Mouse (Mus musculus) forebrain, embryonic 16.5 days (tissue): Measurements from ENCODE around the gene Mef2b. TPM values are rescaled to one million over a fixed set of nuclear protein-coding genes. Genes with fewer than 3 reads are reported as not detected.
A peak's percentile ranks its signal among the peaks of the same experiment; 100 is the strongest.

Source experiments
- ATAC-seq: fragments of 200-750 bp; cut with Nextera tagmentation; 2 replicates; pipeline ENCODE4 v1.8.0; 2017; ENCODE audit warnings: mild to moderate bottlenecking, moderate library complexity
- H3K27ac ChIP-seq: fragments of 300-500 bp; sonication (generic); 2 replicates; pipeline ENCODE4 v1.5.1; 2014; ENCODE audit warnings: low read length, control low read depth
- H3K27me3 ChIP-seq: fragments of 300-500 bp; sonication (generic); replicated peaks from 2 replicates; pipeline ENCODE4 v1.6.1; 2014; ENCODE audit warnings: low read length; ENCODE audit not compliant: control insufficient read depth, insufficient read depth
- H3K36me3 ChIP-seq: fragments of 300-500 bp; sonication (generic); 2 replicates; pipeline ENCODE4 v1.6.1; 2014; ENCODE audit not compliant: control insufficient read depth, insufficient read depth
- H3K4me1 ChIP-seq: fragments of 300-500 bp; sonication (generic); replicated peaks from 2 replicates; pipeline ENCODE4 v1.6.1; 2014; ENCODE audit warnings: low read length; ENCODE audit not compliant: control insufficient read depth, insufficient read depth
- H3K4me2 ChIP-seq: fragments of 300-500 bp; sonication (generic); 2 replicates; pipeline ENCODE4 v1.6.1; 2014; ENCODE audit warnings: mild to moderate bottlenecking, low read length, control low read depth
- H3K4me3 ChIP-seq: fragments of 300-500 bp; sonication (generic); replicated peaks from 2 replicates; pipeline ENCODE4 v1.5.1; 2014; ENCODE audit warnings: mild to moderate bottlenecking, low read length, control low read depth
- H3K9ac ChIP-seq: fragments of 300-500 bp; sonication (generic); replicated peaks from 2 replicates; pipeline ENCODE4 v1.6.1; 2014; ENCODE audit warnings: low read depth, low read length, control low read depth
- H3K9me3 ChIP-seq: fragments of 300-500 bp; sonication (generic); 2 replicates; pipeline ENCODE4 v1.6.1; 2016; ENCODE audit warnings: low read length; ENCODE audit not compliant: control insufficient read depth
- WGBS: fragments of 180-500 bp; shearing (Covaris S2); extraction: QIAGEN DNeasy Blood & Tissue Kit; methylation state at CpG from one replicate; pipeline ENCODE4 v1.1.7; 2014; 5-methylcytosine and 5-hydroxymethylcytosine counted together
- polyA plus RNA-seq: library from polyadenylated mRNA; unstranded; fragments of >200 nt; fragmentation: Nextera tagmentation; extraction: Ambion mirVana; gene quantifications from 2 replicates; pipeline ENCODE4 v1.2.1, GENCODE M21; 2015

The Mef2b gene
- polyA plus RNA-seq, 1 experiment from 2014 or later: 0.34 TPM

DNA sequence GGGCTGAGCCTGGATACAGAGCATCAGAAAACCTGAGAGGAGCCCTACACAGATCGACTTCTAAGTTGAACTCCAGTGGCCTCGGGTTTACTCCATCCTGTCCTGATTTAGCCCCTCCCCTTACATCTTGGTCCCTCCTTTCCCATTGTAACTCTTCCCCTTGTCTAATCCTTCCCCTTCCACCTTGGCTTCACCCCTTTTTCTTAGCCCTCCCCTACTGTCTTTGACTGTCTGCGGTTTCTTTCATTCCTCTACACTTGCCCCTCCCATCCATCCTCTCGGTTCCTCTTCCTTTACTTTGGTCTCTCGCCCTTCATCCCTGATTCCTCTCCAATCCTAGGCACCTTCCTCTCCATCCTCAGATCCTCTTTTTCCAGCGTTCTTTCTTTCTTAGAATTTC, 25.0 kb upstream of the Mef2b start:
- no peak overlapping the region for H3K4me2 ChIP-seq
- no peak overlapping the region for H3K9ac ChIP-seq
- H3K36me3 ChIP-seq: peaks cover 46% of the 10 kb centered on the region; the same call in 1 of the 2 replicates
- no peaks in the 10 kb centered on the region for H3K27me3 ChIP-seq
- H3K4me3 ChIP-seq: no peak overlapping the region
- H3K27ac ChIP-seq: no peak overlapping the region
- 23% methylated on average over 6 of the region's 6 CpGs for WGBS
- ATAC-seq: no peak
- H3K9me3 ChIP-seq: no peaks in the 10 kb centered on the region
- H3K4me1 ChIP-seq: peaks cover 49% of the 10 kb centered on the region

DNA sequence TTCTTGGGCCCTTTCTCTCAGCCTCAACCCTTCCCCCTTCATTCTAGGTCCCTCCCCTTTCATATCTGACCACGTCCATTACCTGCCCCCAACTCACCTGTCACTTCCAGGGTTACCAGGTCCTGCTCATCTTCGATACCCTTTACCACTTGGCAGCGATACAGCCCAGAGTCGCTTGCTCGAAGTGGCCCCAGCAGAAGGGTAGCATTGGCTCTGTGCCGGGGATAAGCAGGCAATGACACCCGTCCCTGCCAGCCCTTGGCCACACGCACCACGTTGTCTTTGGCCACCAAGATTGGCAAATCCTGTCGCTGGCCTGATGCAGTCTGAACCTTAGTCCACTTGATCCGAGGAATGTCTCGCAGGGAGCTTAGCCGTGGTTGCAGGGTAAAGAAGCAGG, 24.6 kb upstream of the Mef2b start:
- no peak overlapping the region for H3K9ac ChIP-seq
- peaks cover 47% of the 10 kb centered on the region for H3K4me1 ChIP-seq
- no peak for ATAC-seq
- WGBS: 69% methylated on average over 13 of the region's 13 CpGs
- H3K4me2 ChIP-seq: no peak overlapping the region
- no peak overlapping the region for H3K4me3 ChIP-seq
- no peak overlapping the region for H3K27ac ChIP-seq
- peaks cover 42% of the 10 kb centered on the region; the same call in 1 of the 2 replicates for H3K36me3 ChIP-seq
- no peaks in the 10 kb centered on the region for H3K9me3 ChIP-seq
- H3K27me3 ChIP-seq: no peaks in the 10 kb centered on the region

DNA sequence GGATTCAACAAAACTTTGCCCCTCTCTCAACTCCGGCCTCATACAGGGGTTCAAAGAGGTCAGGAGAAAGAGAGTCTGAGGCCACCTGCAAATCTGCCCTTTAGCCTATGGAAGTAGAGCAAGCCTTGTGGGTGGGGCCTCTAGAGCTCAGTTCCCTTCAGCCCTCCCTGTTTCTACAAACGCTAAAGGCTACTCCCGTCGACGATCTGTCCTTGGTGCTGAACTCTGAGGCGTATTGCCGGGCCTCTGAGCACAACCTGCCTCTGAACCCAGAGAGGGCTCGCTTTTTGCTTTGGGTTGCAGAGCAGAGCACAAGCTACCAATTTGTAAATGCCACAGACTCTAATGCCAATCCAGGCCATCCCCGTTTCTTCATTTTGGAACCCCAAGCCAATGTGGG, 21.9 kb upstream of the Mef2b start:
- Histone ChIP-seq H3K4me1 (peaks cover 41% of the 10 kb centered on the region), H3K9me3 (no peaks in the 10 kb centered on the region), H3K4me3 (peak overlapping the region; percentile 25), H3K36me3 (peaks cover 18% of the 10 kb centered on the region; the same call in 1 of the 2 replicates), H3K9ac (peak overlapping the region; percentile 43), H3K27me3 (no peaks in the 10 kb centered on the region), H3K27ac (no peak overlapping the region), H3K4me2 (peak overlapping the region; percentile 80)
- WGBS: 16% methylated on average over 9 of the region's 9 CpGs
- ATAC-seq: no peak

DNA sequence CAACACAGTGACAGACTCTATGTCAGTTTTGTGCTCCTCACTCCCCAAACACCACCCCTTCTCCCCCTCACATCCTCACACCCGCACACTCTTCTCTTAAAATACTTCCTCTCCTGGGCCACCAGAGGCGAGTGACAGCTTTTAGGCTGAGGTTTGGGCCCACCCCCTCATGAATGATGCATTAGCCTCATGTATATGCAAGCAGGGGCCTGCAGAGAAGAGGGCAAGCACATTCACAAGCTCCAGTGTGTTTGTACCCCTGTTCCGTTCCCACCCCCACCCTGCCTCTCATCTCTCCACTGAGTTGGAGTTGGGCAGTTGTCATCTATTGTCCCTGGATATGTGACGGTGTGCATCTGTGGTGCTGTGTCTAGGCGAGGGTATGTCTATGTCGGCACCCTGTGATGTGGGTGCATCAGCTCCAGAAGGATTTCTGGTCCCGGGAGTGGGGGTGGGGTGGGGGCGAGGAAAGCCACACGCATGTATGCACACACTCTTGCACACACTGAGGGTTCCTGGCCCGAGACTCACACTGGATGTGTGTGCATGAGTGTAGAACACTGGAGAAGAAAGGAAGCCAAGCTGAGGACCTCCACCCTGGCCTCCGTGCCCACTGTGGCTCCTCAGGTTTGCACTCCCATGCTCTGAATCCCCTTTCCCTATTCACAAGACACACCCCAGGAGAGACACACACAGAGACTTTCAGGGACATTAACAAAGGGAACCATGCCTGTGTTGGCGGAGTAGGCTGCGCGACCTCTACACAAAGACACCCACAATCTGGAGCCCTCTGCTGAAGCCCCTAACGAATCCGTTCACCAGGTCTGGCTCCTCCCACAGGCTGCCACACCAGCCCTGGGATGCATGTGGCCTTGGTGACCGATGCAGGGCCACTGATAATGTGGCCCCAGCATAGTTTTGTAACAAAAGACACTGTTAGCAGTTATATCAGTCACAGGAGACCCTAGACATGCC, 20.5 kb upstream of the Mef2b start:
- Histone ChIP-seq H3K27me3 (no peaks in the 10 kb centered on the region), H3K36me3 (peaks cover 16% of the 10 kb centered on the region; the same call in 1 of the 2 replicates), H3K9me3 (no peaks in the 10 kb centered on the region), H3K4me3 (peak overlapping the region; percentile 76), H3K9ac (peak overlapping the region; percentile 86), H3K27ac (peak overlapping the region; percentile 93), H3K4me2 (peak overlapping the region; percentile 80), H3K4me1 (peaks cover 35% of the 10 kb centered on the region)
- peak; percentile 91 for ATAC-seq
- 0% methylated on average over 17 of the region's 17 CpGs for WGBS

DNA sequence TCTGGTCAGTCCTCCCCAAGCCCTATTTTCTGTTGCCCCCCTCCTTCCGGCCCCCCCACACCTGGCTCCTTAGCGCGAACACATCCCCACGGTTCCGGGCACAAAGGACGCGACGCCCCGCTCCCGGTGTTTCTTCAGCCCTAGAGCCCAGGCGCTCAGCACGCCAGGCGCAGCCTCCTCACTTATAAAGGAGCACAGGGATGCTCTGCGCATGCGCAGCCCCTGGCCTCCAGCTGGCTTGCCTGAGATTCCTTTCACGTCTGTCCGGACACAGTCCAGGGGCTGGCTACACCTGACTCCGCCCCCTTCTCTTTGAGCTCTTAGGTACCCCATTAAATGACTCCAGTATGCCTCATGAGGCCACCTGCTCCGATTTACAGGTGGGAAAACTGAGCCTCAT, 18.8 kb upstream of the Mef2b start, which contains the start of gene Ncan:
Ncan (minus strand) TSS at position 207 of the 400 bp plus-strand sequence.
- WGBS: under 1% methylated on average over 19 of the region's 19 CpGs
- peaks cover 27% of the 10 kb centered on the region for H3K4me1 ChIP-seq
- H3K9me3 ChIP-seq: no peaks in the 10 kb centered on the region
- H3K36me3 ChIP-seq: peaks cover 6% of the 10 kb centered on the region; the same call in 1 of the 2 replicates
- H3K27me3 ChIP-seq: no peaks in the 10 kb centered on the region
- peak within 1 kb of the TSS; percentile 80 for H3K4me2 ChIP-seq
- H3K27ac ChIP-seq: peak within 1 kb of the TSS; percentile 93
- peak; percentile 55 for ATAC-seq
- peak within 1 kb of the TSS; percentile 76 for H3K4me3 ChIP-seq
- H3K9ac ChIP-seq: peak within 1 kb of the TSS; percentile 86

DNA sequence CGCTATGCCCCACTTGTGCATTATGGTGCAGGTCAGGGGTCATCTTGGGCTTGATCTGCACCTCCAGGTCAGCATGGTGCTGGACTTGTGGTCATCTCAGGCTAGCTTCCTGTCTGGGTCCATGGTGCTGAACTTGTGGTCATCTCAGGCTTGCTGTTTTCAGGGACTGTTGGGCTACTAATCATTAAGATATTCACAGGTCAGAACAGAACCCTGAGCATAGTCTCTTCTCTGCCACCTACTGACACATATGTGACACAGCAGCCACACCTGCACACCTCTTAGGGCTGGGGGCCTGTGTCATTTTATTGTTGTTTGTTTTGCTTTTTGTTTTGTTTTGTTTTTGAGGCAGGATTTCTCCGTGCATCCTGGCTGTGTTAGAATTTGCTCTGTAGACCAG, 16.6 kb upstream of the Mef2b start:
- 56% methylated on average over 2 of the region's 2 CpGs for WGBS
- Histone ChIP-seq H3K36me3 (no peaks in the 10 kb centered on the region), H3K4me2 (no peak overlapping the region), H3K27me3 (no peaks in the 10 kb centered on the region), H3K4me3 (no peak overlapping the region), H3K4me1 (peaks cover 11% of the 10 kb centered on the region), H3K27ac (no peak overlapping the region), H3K9ac (no peak overlapping the region), H3K9me3 (no peaks in the 10 kb centered on the region)
- no peak for ATAC-seq

DNA sequence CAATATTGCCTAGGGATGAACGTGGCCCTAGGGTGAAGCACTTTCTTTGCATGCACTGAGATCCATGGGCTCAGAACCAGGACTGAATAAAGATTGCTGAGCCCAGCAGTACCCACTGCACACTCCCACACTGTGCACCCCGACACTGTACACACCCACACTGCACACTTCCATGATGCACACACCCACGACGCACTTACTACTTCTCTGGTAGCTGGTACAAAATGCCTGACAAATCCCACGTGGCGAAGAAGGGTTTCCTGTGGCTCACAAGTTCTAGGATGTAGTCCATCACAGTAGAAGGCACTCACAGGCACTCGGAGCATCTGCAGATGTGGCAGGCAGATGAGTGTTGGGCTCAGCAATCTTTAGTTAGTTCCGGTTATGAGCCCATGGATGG, 14.5 kb upstream of the Mef2b start:
- H3K27ac ChIP-seq: no peak overlapping the region
- peaks cover 19% of the 10 kb centered on the region for H3K4me1 ChIP-seq
- H3K4me3 ChIP-seq: no peak overlapping the region
- no peaks in the 10 kb centered on the region for H3K9me3 ChIP-seq
- no peaks in the 10 kb centered on the region for H3K27me3 ChIP-seq
- ATAC-seq: no peak
- no peak overlapping the region for H3K4me2 ChIP-seq
- H3K36me3 ChIP-seq: no peaks in the 10 kb centered on the region
- H3K9ac ChIP-seq: no peak overlapping the region
- WGBS: 65% methylated on average over 8 of the region's 8 CpGs

DNA sequence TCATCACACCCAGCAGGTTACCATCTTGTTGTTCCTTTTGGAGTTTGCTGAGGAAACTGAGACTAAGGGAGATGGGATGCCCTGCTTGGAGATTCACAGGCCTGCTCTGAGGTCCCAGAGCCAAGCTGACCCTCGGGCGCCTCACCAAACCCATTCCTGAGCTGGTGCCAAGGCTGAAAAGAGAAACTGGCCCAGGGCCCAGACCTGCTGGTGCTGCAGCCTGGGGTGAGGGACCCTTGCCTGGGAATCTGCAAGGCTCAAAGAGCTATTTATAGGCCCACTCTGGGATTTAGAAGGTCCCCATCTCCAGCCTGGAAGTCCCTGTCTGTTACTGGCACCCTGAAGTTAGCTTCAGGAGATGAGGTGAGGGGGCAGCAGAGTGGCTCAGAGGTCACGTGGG, 11.1 kb upstream of the Mef2b start:
- no peak overlapping the region for H3K4me2 ChIP-seq
- no peaks in the 10 kb centered on the region for H3K9me3 ChIP-seq
- no peak overlapping the region for H3K4me3 ChIP-seq
- H3K4me1 ChIP-seq: peaks cover 30% of the 10 kb centered on the region
- 36% methylated on average over 3 of the region's 3 CpGs for WGBS
- 0 out of 2 replicates have a peak overlapping the region, but pooled peaks have one; percentile 4 for H3K9ac ChIP-seq
- H3K36me3 ChIP-seq: no peaks in the 10 kb centered on the region
- H3K27ac ChIP-seq: peak overlapping the region; percentile 71
- peak; percentile 24; the same call in 1 of the 2 replicates for ATAC-seq
- H3K27me3 ChIP-seq: no peaks in the 10 kb centered on the region

DNA sequence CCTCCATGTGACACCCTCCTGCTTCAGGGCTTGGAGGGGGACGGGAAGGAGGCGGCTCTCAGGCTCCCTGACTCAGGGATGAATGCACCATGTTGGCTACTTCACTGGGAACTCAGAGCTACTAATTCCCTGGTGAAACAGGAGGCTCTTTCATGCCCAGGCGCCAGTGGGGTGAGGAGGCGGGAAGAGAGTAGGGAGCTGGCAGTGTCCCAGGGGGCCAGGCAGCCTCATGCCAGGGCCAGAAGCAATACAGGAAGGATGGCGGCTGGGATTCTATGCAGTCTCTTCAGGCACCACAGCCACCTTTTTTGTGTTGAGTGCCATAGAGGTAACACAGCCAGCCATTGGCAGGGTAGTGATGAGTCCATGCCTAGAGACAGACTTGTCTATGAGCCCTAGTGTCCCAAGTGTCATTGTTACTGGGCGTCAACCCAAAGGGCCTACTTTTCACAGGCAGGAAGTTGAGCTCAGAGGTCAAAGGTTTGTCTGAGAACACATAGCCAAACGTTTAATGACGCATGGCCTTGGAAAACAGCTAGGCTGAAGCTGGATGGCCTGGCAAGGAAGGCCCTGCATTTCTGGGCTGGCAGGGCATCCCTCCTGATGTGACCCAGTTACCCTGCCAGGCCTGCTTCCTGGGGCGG, 10.1 kb upstream of the Mef2b start:
- Histone ChIP-seq H3K36me3 (peaks cover 4% of the 10 kb centered on the region), H3K27ac (peak overlapping the region; percentile 71), H3K27me3 (no peaks in the 10 kb centered on the region), H3K9me3 (no peaks in the 10 kb centered on the region), H3K4me3 (no peak overlapping the region), H3K9ac (no peak overlapping the region), H3K4me1 (peaks cover 30% of the 10 kb centered on the region), H3K4me2 (no peak overlapping the region)
- ATAC-seq: peak; percentile 68
- WGBS: 37% methylated on average over 9 of the region's 9 CpGs
